Mouse (Mus musculus) liver, postnatal 0 days (tissue): Measurements from ENCODE around the gene Gpx4.

Experiments used
- CTCF ChIP-seq: sonication (generic); IDR thresholded peaks from 2 replicates; pipeline ENCODE4 v1.5.1; 2016; ENCODE audit warnings: antibody characterized with exemption, low read depth
- EP300 ChIP-seq: IDR thresholded peaks from 2 replicates; pipeline ENCODE4 v1.6.1; 2016; ENCODE audit warnings: antibody characterized with exemption, low read depth, mild to moderate bottlenecking

- TF ChIP-seq EP300 (no peak), CTCF (no peak)
Observed at GRCm38 (mm10) chr10:80072623-80073489, 25.9 kb downstream of the Gpx4 start.
